Mouse (Mus musculus): Measurements from ENCODE around the gene Ppox. TPM values are rescaled to one million over a fixed set of nuclear protein-coding genes. Genes with fewer than 3 reads are reported as not detected.

Gene Ppox
- total RNA-seq, 2 experiments from 2014 or later: 22.6 to 25.8 TPM

Other genes starting within 250 kb of the Ppox start
- gene Fcgr3, start 216.3 kb downstream of the Ppox start, total RNA-seq (2021): 10 to 100 TPM; 15.7 to 16.8 TPM
- gene Cfap126, start 167.3 kb downstream of the Ppox start, total RNA-seq (2021): 1 to 10 TPM in 1 of 2 experiments, not detected in 1; 1.2 TPM
- 100 to 1,000 TPM; 458 to 496 TPM for gene Sdhc, start 130.6 kb downstream of the Ppox start, total RNA-seq (2021)
- gene Mpz, start 130.5 kb downstream of the Ppox start, total RNA-seq (2021): 100 to 1,000 TPM; 476 to 539 TPM
- 10 to 100 TPM in 1 of 2 experiments, 1 to 10 TPM in 1; 7.5 to 11.7 TPM for gene Pcp4l1, start 84.9 kb downstream of the Ppox start, total RNA-seq (2021)
- gene Nr1i3, start 67.2 kb downstream of the Ppox start, total RNA-seq (2021): under 1 TPM in 1 of 2 experiments, not detected in 1; 0.29 TPM
- gene Tomm40l, start 58.7 kb downstream of the Ppox start, total RNA-seq (2021): 10 to 100 TPM; 33.4 to 39.7 TPM
- gene Apoa2, start 56.1 kb downstream of the Ppox start, total RNA-seq (2021): 10 to 100 TPM in 1 of 2 experiments, 1 to 10 TPM in 1; 2.1 to 13.8 TPM
- gene Fcer1g, start 46.8 kb downstream of the Ppox start, total RNA-seq (2021): 10 to 100 TPM; 18.7 to 28.7 TPM
- gene Adamts4, start 30.8 kb downstream of the Ppox start, total RNA-seq (2021): 10 to 100 TPM; 12.1 to 12.5 TPM
- 100 to 1,000 TPM; 471 to 503 TPM for gene Ndufs2, start 29.8 kb downstream of the Ppox start, total RNA-seq (2021)
- gene B4galt3, start 10.9 kb downstream of the Ppox start, total RNA-seq (2021): 10 to 100 TPM; 18.5 to 19.5 TPM
- gene Usp21, start 6.8 kb upstream of the Ppox start, total RNA-seq (2021): 10 to 100 TPM; 22.2 to 22.3 TPM
- gene Ufc1, start 13.8 kb upstream of the Ppox start, total RNA-seq (2021): 10 to 100 TPM; 88.1 to 89.8 TPM
- gene Dedd, start 48.0 kb upstream of the Ppox start, total RNA-seq (2021): 10 to 100 TPM; 33.5 to 33.6 TPM
- gene Nit1, start 64.5 kb upstream of the Ppox start, total RNA-seq (2021): 10 to 100 TPM; 22.4 to 24.9 TPM
- gene Pfdn2, start 64.5 kb upstream of the Ppox start, total RNA-seq (2021): 100 to 1,000 TPM in 1 of 2 experiments, 10 to 100 TPM in 1; 97.9 to 112 TPM
- under 1 TPM; 0.74 to 0.83 TPM for gene Klhdc9, start 79.6 kb upstream of the Ppox start, total RNA-seq (2021)
- under 1 TPM; 0.21 to 0.25 TPM for gene Nectin4, start 88.9 kb upstream of the Ppox start, total RNA-seq (2021)
- gene Arhgap30, start 107.8 kb upstream of the Ppox start, total RNA-seq (2021): 1 to 10 TPM; 3.3 to 3.5 TPM
- gene Usf1, start 130.1 kb upstream of the Ppox start, total RNA-seq (2021): 10 to 100 TPM; 43.9 to 48.4 TPM
- gene Tstd1, start 137.7 kb upstream of the Ppox start, total RNA-seq (2021): 1 to 10 TPM; 1.1 to 1.3 TPM
- 10 to 100 TPM; 15.0 to 16.4 TPM for gene F11r, start 156.3 kb upstream of the Ppox start, total RNA-seq (2021)
- gene Alyref2, start 222.3 kb upstream of the Ppox start, total RNA-seq (2021): 1 to 10 TPM; 3.7 to 4.2 TPM